Mouse (Mus musculus) c-Kit-positive CD71-negative TER-119-negative erythroid progenitor cells, embryonic 14.5 days (primary cell): ENCODE results near the gene Pef1.
A peak's percentile ranks its signal among the peaks of the same experiment; 100 is the strongest.

ENCODE experiments used
- DNase-seq: peaks from one replicate; pipeline ENCODE4 v3.0.0-alpha.2; 2013; ENCODE audit warnings: low read depth

Gene Pef1

GRCm38 (mm10) chr4:130138441-130139213 lies 36.3 kb downstream of the Pef1 start:
- peak; percentile 41 for DNase-seq

- DNase-seq = no peak
These were observed 36.8 kb downstream of the Pef1 start, which contains the start of gene Hcrtr1 for GRCm38 (mm10) chr4:130139214-130139492. Hcrtr1 (minus strand) TSS chr4:130139359.

- DNase-seq = no peak
These were observed 38.6 kb downstream of the Pef1 start for GRCm38 (mm10) chr4:130140992-130141402.

- DNase-seq = no peak
These were observed 39.4 kb downstream of the Pef1 start for GRCm38 (mm10) chr4:130141786-130142185.

- DNase-seq = no peak
These were observed 46.0 kb downstream of the Pef1 start for GRCm38 (mm10) chr4:130148405-130148804.

GRCm38 (mm10) chr4:130154250-130154649 lies 51.9 kb downstream of the Pef1 start:
- no peak for DNase-seq

GRCm38 (mm10) chr4:130156812-130157371 lies 54.5 kb downstream of the Pef1 start:
- no peak for DNase-seq

GRCm38 (mm10) chr4:130161349-130161748 lies 59.0 kb downstream of the Pef1 start:
- no peak for DNase-seq

- no peak for DNase-seq
These were observed 61.1 kb downstream of the Pef1 start for GRCm38 (mm10) chr4:130163391-130163861.

- no peak for DNase-seq
These were observed 61.8 kb downstream of the Pef1 start for GRCm38 (mm10) chr4:130164121-130164520.

- no peak for DNase-seq
These were observed 63.7 kb downstream of the Pef1 start for GRCm38 (mm10) chr4:130166061-130166460.

- no peak for DNase-seq
These were observed 64.2 kb downstream of the Pef1 start for GRCm38 (mm10) chr4:130166592-130166991.

GRCm38 (mm10) chr4:130167321-130167720 lies 65.0 kb downstream of the Pef1 start:
- DNase-seq = no peak

- DNase-seq = no peak
These were observed 65.5 kb downstream of the Pef1 start for GRCm38 (mm10) chr4:130167814-130168213.

- no peak for DNase-seq
These were observed 66.2 kb downstream of the Pef1 start for GRCm38 (mm10) chr4:130168280-130169183.

GRCm38 (mm10) chr4:130169411-130169971 lies 67.1 kb downstream of the Pef1 start:
- no peak for DNase-seq

GRCm38 (mm10) chr4:130170362-130170761 lies 68.0 kb downstream of the Pef1 start:
- DNase-seq = no peak

- no peak for DNase-seq
These were observed 69.8 kb downstream of the Pef1 start for GRCm38 (mm10) chr4:130171951-130172765.

- DNase-seq = no peak
These were observed 70.9 kb downstream of the Pef1 start for GRCm38 (mm10) chr4:130173060-130173822.

GRCm38 (mm10) chr4:130173911-130174311 lies 71.6 kb downstream of the Pef1 start:
- DNase-seq = no peak
